Mouse (Mus musculus): Measurements from ENCODE around the gene Ppp1r3d.

Ppp1r3d gene

GRCm38 (mm10) chr2:178414261-178415149, at the start of gene Ppp1r3d, which contains the start of gene Fam217b:
Ppp1r3d (minus strand) TSS chr2:178414472.
Fam217b (plus strand) TSS chr2:178414524.
- no peak for DNase-seq (ENCODE audit: low spot score in 2 of 2)

DNA sequence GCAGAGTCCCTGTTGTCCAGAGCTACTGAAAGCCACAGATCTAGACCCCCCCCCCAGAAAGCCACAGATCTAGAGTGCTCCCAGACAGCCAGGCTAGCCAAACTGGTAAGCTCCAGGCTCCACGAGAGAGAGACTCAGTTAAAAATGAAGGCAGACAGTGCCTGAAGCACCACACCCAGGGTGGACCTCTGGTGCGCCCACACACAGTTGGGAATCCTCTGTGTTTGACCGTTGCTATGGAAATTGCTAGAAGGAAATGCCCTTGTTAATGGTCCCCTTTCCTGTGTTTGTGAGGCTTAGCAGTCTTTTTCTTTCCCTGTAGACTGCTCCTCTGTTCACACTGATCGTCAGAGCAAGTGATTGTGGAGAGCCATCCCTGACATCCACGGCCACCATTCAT, 46.1 kb upstream of the Ppp1r3d start:
- DNase-seq (ENCODE audit: low spot score in 2 of 2) = no peak

DNA sequence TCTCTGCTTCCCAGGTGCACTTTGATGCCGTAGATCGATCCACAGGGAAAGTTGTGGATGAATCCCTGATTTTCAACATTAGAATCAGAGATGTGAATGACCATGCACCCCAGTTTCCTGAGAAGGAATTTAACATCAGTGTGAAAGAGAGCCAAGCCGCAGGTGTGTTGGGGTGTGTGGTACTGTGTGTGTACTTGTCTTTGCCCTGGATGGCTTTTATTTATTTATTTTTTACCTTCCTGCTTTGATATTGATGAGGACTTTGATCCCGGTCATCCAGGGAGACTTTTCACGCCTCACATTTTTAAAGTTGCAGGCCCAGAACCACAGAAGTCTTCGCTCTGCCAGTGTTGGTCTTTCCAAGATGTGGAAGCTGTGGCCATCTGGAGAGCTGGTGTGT, 43.1 kb upstream of the Ppp1r3d start:
- DNase-seq (ENCODE audit: low spot score in 2 of 2) = no peak

DNA sequence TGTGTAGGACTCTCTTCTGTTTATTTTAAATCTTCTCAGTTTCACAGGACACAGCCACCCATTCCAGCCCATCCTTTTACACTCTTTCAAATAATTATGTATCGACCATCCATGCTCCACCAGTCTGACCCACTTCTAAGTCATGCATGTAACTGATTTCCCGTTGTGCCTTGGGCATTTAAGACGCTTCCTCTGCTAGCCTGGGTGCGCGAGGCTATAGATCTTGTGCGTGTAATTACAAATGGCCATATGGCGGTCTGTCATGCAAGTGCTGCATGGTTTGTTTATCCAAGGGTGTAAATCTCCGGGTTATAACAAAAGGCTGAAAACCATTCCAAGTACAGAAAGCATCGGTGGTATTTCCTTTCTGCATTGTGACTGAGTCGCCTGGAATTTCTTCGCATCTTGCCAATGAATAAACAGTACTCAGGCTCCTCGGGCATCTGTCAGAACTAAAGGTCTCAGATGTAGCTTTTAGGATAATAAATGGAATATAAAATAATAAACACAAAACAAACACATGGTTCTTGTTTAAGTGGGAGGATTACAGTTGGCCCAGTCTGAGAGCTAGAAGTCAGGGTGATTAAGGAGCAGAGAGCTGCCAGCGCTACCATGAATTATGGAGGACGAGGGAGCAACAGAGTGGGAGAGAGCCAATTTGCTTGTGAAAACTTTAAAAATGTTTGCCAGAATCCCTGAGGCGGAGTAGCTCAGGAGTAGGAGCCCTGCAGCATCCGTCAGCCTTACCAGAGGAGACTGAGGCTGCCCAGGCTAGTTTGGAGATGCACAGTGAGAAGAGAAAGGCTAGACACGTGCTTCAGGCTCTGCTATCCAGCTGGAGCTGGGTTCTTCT, 40.6 kb upstream of the Ppp1r3d start:
- no peak for DNase-seq (ENCODE audit: low spot score in 2 of 2)

DNA sequence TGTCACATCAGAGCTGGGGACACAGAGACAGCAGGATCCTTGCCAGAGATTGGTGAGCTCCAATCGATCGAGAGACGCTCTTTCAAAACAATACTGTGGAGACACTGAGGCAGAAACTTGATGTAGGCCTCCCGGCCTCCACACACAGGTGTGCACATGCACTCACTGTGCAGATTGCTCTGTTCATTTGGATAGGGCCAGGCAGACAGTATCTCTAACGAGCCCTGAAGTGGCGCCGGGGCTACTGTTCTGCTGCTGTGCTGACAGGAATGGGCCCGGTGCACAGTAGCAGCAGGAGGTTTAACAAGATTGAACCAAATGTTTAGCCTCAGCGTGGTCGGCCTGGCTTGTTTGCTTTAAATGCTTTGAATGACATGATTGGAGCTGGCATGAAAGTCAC, 36.7 kb upstream of the Ppp1r3d start:
- DNase-seq (ENCODE audit: low spot score in 2 of 2) = no peak

GRCm38 (mm10) chr2:178450236-178450635, 36.0 kb upstream of the Ppp1r3d start:
- no peak for DNase-seq (ENCODE audit: low spot score in 2 of 2)

- no peak for DNase-seq (ENCODE audit: low spot score in 2 of 2)
Measured at GRCm38 (mm10) chr2:178449386-178449785, 35.1 kb upstream of the Ppp1r3d start.

DNA sequence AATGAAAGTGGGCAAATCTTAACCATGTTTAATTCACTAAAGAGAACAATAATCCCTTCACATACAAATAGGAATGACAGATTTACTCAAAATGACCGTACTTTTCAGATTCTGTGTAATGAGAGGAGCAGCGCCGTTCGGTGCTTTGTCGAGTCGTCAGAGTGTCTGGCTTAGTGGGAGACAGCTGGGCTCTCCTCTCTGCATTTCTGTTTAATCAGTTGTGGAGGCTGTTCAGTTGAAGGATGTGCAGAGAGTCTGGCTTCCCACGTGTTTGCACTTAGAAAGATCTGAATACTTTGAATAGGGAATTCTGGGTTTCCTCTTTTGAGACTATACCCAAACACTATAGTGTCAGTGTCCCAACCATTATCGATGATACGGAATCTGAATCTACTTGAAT, 23.0 kb upstream of the Ppp1r3d start:
- no peak for DNase-seq (ENCODE audit: low spot score in 2 of 2)

DNA sequence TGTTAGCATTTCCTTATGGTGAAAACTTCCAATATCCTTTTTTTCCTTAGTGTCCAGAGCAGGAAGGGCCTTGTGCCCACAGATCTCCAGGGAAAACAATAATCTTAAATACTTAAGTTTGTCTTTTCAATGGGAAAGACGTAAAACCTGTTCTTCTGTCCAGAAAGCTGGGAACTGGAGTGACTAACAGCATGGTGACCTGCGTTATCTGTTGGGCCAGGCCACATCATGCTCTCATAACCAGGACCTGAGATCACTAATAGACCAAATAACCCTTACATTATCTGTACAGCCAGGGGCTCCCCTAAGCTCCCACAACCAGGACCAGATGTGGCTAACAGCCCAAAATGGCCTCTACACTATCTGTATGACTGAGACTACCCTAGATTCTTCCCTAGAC, 19.6 kb upstream of the Ppp1r3d start:
- DNase-seq (ENCODE audit: low spot score in 2 of 2) = no peak

DNA sequence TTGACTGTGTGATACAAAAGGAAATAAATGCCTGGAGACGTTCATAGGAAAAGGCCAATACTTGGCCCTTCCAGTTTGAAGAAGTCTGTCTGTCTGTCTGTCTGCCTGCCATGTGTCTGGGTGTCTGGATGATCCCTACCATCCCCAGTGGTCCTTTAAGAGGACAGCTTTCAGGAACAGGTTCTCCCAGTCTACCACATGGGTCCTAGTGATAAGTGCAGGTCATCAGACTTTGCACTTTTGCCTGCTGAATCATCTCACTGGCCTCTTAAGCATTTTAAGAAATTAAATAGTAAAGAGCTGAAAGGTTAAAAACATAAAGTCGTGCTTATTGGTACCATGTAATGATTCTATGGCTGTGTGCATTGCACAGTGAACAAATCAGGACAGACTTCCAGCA, 19.2 kb upstream of the Ppp1r3d start:
- no peak for DNase-seq (ENCODE audit: low spot score in 2 of 2)

- DNase-seq (ENCODE audit: low spot score in 2 of 2) = no peak
Measured at GRCm38 (mm10) chr2:178430231-178430630, 16.0 kb upstream of the Ppp1r3d start, which contains the start of gene Cdh26. Cdh26 (plus strand) TSS chr2:178430531.

GRCm38 (mm10) chr2:178429426-178429825, 15.2 kb upstream of the Ppp1r3d start:
- DNase-seq (ENCODE audit: low spot score in 2 of 2) = no peak

- no peak for DNase-seq (ENCODE audit: low spot score in 2 of 2)
Measured at GRCm38 (mm10) chr2:178428676-178429075, 14.4 kb upstream of the Ppp1r3d start.

GRCm38 (mm10) chr2:178428183-178428582, 13.9 kb upstream of the Ppp1r3d start:
- DNase-seq (ENCODE audit: low spot score in 2 of 2) = no peak

- DNase-seq (ENCODE audit: low spot score in 2 of 2) = no peak
Measured at GRCm38 (mm10) chr2:178427181-178427580, 12.9 kb upstream of the Ppp1r3d start.

- DNase-seq (ENCODE audit: low spot score in 2 of 2) = no peak
Measured at GRCm38 (mm10) chr2:178426229-178426628, 12.0 kb upstream of the Ppp1r3d start.

- no peak for DNase-seq (ENCODE audit: low spot score in 2 of 2)
Measured at GRCm38 (mm10) chr2:178423223-178423622, 9.0 kb upstream of the Ppp1r3d start.

GRCm38 (mm10) chr2:178422186-178422585, 7.9 kb upstream of the Ppp1r3d start:
- no peak for DNase-seq (ENCODE audit: low spot score in 2 of 2)

GRCm38 (mm10) chr2:178421603-178422002, 7.3 kb upstream of the Ppp1r3d start:
- no peak for DNase-seq (ENCODE audit: low spot score in 2 of 2)

GRCm38 (mm10) chr2:178420576-178420975, 6.3 kb upstream of the Ppp1r3d start:
- DNase-seq (ENCODE audit: low spot score in 2 of 2) = no peak

DNA sequence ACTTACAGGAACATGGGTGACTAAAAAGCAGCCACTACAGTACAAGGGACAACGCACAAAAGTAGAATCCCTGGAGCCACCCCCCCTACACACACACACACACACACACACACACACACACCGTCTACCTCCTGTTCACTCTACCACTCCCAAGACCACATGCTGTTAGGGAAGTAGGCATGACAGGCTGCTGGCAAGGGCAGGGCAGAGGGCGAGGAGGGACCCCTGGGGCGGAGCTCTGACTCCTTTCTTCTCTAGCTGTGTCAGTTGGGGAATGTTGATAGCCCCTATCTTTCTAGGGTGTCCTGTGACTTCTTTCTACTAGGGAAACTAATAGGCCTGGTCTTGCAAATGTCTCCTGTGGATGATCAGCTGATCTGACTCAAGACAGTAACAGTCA, 2.7 kb upstream of the Ppp1r3d start:
- no peak for DNase-seq (ENCODE audit: low spot score in 2 of 2)

- DNase-seq (ENCODE audit: low spot score in 2 of 2) = no peak
Measured at GRCm38 (mm10) chr2:178416427-178416826, 2.2 kb upstream of the Ppp1r3d start.

GRCm38 (mm10) chr2:178415150-178415448, 827 bp upstream of the Ppp1r3d start:
- DNase-seq (ENCODE audit: low spot score in 2 of 2) = no peak
